Mouse (Mus musculus) liver, embryonic 12.5 days (tissue): ENCODE data around the gene Krt35. TPM values are rescaled to one million over a fixed set of nuclear protein-coding genes. Genes with fewer than 3 reads are reported as not detected.

Experiments used
- ATAC-seq: fragments of 200-750 bp; cut with Nextera tagmentation; 2 replicates; pipeline ENCODE4 v1.8.0; 2017; ENCODE audit warnings: moderate number of reproducible peaks, mild to moderate bottlenecking, moderate library complexity
- H3K27ac ChIP-seq: fragments of 300-500 bp; sonication (generic); 2 replicates; pipeline ENCODE4 v1.5.1; 2016; ENCODE audit warnings: mild to moderate bottlenecking
- H3K27me3 ChIP-seq: fragments of 300-500 bp; sonication (generic); replicated peaks from 2 replicates; pipeline ENCODE4 v1.6.1; 2016; ENCODE audit warnings: mild to moderate bottlenecking, moderate library complexity
- H3K36me3 ChIP-seq: fragments of 300-500 bp; sonication (generic); 2 replicates; pipeline ENCODE4 v1.6.1; 2016; ENCODE audit warnings: mild to moderate bottlenecking, moderate library complexity
- H3K4me1 ChIP-seq: fragments of 300-500 bp; sonication (generic); 2 replicates; pipeline ENCODE4 v1.6.1; 2016
- H3K4me2 ChIP-seq: fragments of 300-500 bp; sonication (generic); 2 replicates; pipeline ENCODE4 v1.6.1; 2016; ENCODE audit warnings: mild to moderate bottlenecking, moderate library complexity
- H3K4me3 ChIP-seq: fragments of 300-500 bp; sonication (generic); 2 replicates; pipeline ENCODE4 v1.5.1; 2016; ENCODE audit warnings: mild to moderate bottlenecking, moderate library complexity
- H3K9ac ChIP-seq: fragments of 300-500 bp; sonication (generic); 2 replicates; pipeline ENCODE4 v1.6.1; 2016; ENCODE audit warnings: mild to moderate bottlenecking, moderate library complexity
- H3K9me3 ChIP-seq: fragments of 300-500 bp; sonication (generic); replicated peaks from 2 replicates; pipeline ENCODE4 v1.6.1; 2016; ENCODE audit warnings: mild to moderate bottlenecking, moderate library complexity
- WGBS: fragments of 180-500 bp; shearing (Covaris S2); methylation state at CpG from one replicate; pipeline ENCODE4 v1.1.7; 2016; ENCODE audit not compliant: insufficient replicate concordance; 5-methylcytosine and 5-hydroxymethylcytosine counted together
- polyA plus RNA-seq: library from polyadenylated mRNA; unstranded; fragments of >200 nt; fragmentation: Nextera tagmentation; extraction: Ambion mirVana; gene quantifications from 2 replicates; pipeline ENCODE4 v1.2.1, GENCODE M21; 2016

The Krt35 gene
- polyA plus RNA-seq, 1 experiment from 2014 or later: not detected

- ATAC-seq: no peak
- Histone ChIP-seq H3K27me3 (no peaks in the 10 kb centered on the region), H3K4me2 (no peak overlapping the region), H3K9ac (no peak overlapping the region), H3K4me3 (no peak overlapping the region), H3K4me1 (no peaks in the 10 kb centered on the region), H3K27ac (no peak overlapping the region), H3K36me3 (no peaks in the 10 kb centered on the region), H3K9me3 (no peaks in the 10 kb centered on the region)
- 65% methylated on average over 11 of the region's 11 CpGs for WGBS
Measured at GRCm38 (mm10) chr11:100112935-100113741, 17.1 kb upstream of the Krt35 start.

GRCm38 (mm10) chr11:100105576-100106122, 9.6 kb upstream of the Krt35 start, which contains the start of gene Krt36:
Gene Krt36 (minus strand): TSS chr11:100105626.
- Histone ChIP-seq H3K4me3 (no peak within 1 kb of the TSS), H3K36me3 (no peaks in the 10 kb centered on the region), H3K4me1 (no peaks in the 10 kb centered on the region), H3K27ac (no peak within 1 kb of the TSS), H3K4me2 (no peak within 1 kb of the TSS), H3K9ac (no peak within 1 kb of the TSS), H3K9me3 (no peaks in the 10 kb centered on the region), H3K27me3 (no peaks in the 10 kb centered on the region)
- 64% methylated on average over 6 of the region's 6 CpGs for WGBS
- ATAC-seq: no peak

DNA sequence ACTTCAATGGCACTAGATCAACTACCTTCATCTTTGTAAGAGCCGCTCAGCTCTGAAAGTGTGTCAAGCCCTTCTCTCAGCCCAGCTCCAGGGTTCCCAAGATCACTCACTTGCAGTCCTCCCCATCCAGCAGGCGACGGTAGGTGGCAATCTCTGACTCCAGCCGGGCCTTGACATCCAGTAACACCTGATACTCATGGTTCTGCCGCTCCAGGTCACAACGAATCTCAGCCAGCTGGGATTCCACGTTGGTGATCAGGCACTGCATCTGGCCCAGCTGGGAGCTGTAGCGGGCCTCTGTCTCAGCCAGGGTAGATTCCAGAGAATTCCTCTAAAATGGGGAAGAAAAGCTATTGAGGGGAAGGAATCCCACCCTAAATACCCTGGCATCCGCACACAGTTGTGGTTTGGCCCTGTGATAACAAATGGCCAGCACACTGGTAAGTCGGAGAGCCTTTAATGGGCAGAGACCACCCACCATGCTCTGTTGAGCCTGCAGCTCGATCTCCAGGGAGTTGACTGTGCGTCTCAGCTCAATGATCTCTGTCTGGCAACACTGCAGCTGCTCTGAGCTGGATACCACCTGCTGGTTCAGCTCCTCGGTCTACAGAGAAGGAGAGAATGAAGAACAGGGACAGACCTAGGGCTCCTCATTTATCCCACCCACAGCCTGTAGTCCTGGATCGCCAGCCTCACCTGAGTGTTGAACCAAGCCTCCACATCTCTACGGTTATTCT, 6.8 kb upstream of the Krt35 start:
- 56% methylated on average over 15 of the region's 15 CpGs for WGBS
- no peak overlapping the region for H3K9ac ChIP-seq
- no peaks in the 10 kb centered on the region for H3K36me3 ChIP-seq
- H3K4me2 ChIP-seq: no peak overlapping the region
- no peak overlapping the region for H3K4me3 ChIP-seq
- H3K9me3 ChIP-seq: no peaks in the 10 kb centered on the region
- no peaks in the 10 kb centered on the region for H3K27me3 ChIP-seq
- H3K27ac ChIP-seq: no peak overlapping the region
- no peak for ATAC-seq
- H3K4me1 ChIP-seq: no peaks in the 10 kb centered on the region

- no peaks in the 10 kb centered on the region for H3K4me1 ChIP-seq
Measured at GRCm38 (mm10) chr11:100100391-100100790, 4.3 kb upstream of the Krt35 start.

GRCm38 (mm10) chr11:100097819-100098218, 1.8 kb upstream of the Krt35 start:
- WGBS: 63% methylated on average over 9 of the region's 9 CpGs

More at GRCm38 (mm10) chr11:100100391-100100790, 4.3 kb upstream of the Krt35 start:
- no peak for ATAC-seq
- WGBS: 67% methylated on average over 4 of the region's 4 CpGs
- Histone ChIP-seq H3K9me3 (no peaks in the 10 kb centered on the region), H3K27ac (no peak overlapping the region), H3K4me3 (no peak overlapping the region), H3K4me2 (no peak overlapping the region), H3K27me3 (no peaks in the 10 kb centered on the region), H3K9ac (no peak overlapping the region), H3K36me3 (no peaks in the 10 kb centered on the region)

DNA sequence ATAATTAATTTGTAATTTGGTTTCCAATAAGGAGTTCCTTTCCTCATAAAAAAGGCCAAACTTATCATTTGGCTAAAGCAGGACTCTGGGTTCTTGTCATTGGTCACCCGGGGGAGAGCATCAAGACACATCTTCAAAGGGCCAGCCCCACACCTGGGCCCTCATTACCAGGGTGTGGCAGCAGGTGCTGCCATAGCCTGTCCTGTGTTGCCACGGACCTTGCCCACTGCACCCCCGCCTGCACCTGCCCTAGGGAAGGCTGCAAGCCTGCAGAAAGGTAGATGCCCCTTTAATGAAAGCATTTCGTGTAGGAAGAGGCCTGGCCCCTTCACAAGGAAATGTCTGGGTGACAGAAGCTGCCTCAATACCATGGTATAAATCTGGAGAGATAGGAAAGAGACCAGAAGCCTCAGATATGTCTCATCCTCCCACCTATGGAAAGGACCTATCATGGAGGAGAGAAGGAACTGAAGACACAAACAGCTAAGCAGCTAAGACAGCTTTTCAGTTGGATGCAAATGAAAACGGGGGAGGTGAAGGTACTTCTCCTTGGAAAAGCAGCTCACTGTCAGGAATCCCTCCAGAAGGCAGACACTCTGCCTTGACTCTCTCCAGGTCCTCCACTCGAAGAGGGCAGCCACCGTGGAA, 7.5 kb downstream of the Krt35 start:
- H3K4me2 ChIP-seq: no peak overlapping the region
- no peak overlapping the region for H3K27ac ChIP-seq
- 45% methylated on average over 7 of the region's 7 CpGs for WGBS
- H3K9me3 ChIP-seq: no peaks in the 10 kb centered on the region
- no peak overlapping the region for H3K4me3 ChIP-seq
- H3K27me3 ChIP-seq: no peaks in the 10 kb centered on the region
- no peaks in the 10 kb centered on the region for H3K36me3 ChIP-seq
- no peak for ATAC-seq
- no peaks in the 10 kb centered on the region for H3K4me1 ChIP-seq
- H3K9ac ChIP-seq: no peak overlapping the region

More at GRCm38 (mm10) chr11:100097819-100098218, 1.8 kb upstream of the Krt35 start:
- Histone ChIP-seq H3K4me3 (no peak overlapping the region), H3K27me3 (no peaks in the 10 kb centered on the region), H3K4me2 (no peak overlapping the region), H3K36me3 (no peaks in the 10 kb centered on the region), H3K4me1 (no peaks in the 10 kb centered on the region), H3K9ac (no peak overlapping the region), H3K9me3 (no peaks in the 10 kb centered on the region), H3K27ac (no peak overlapping the region)
- ATAC-seq: no peak

GRCm38 (mm10) chr11:100087861-100088260, 8.2 kb downstream of the Krt35 start, which contains the start of gene Krt32:
Gene Krt32 (minus strand): TSS chr11:100088226.
- H3K36me3 ChIP-seq: no peaks in the 10 kb centered on the region
- H3K27me3 ChIP-seq: no peaks in the 10 kb centered on the region
- ATAC-seq: no peak
- H3K9ac ChIP-seq: no peak within 1 kb of the TSS
- no peaks in the 10 kb centered on the region for H3K9me3 ChIP-seq
- no peaks in the 10 kb centered on the region for H3K4me1 ChIP-seq
- H3K4me2 ChIP-seq: no peak within 1 kb of the TSS
- WGBS: 76% methylated on average over 10 of the region's 10 CpGs
- no peak within 1 kb of the TSS for H3K4me3 ChIP-seq
- H3K27ac ChIP-seq: no peak within 1 kb of the TSS

DNA sequence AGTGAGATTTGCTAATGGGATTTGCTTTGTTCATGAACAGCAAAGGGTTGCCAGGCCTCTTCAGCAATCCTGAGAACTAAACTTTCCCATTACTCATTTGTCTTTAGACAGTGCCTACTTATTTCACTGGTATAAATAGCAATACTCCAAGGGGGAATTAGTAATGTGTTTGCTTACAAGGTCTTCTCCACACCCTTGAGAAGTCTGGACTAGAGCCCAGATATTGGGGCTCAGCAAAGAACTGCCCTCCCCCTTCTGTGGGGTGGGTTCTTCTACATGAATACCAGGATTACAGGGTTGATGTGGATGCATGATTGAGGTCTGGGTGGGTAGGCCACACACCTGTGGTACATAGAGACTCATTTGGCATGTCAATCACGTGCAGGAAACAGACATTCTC, 22.2 kb downstream of the Krt35 start:
- H3K36me3 ChIP-seq: no peaks in the 10 kb centered on the region
- H3K27ac ChIP-seq: no peak overlapping the region
- 28% methylated on average over 1 of the region's 1 CpGs for WGBS
- H3K4me3 ChIP-seq: no peak overlapping the region
- no peak overlapping the region for H3K4me2 ChIP-seq
- H3K4me1 ChIP-seq: no peaks in the 10 kb centered on the region
- H3K9ac ChIP-seq: no peak overlapping the region
- H3K27me3 ChIP-seq: no peaks in the 10 kb centered on the region
- no peaks in the 10 kb centered on the region for H3K9me3 ChIP-seq
- ATAC-seq: no peak

- Histone ChIP-seq H3K9ac (no peak overlapping the region), H3K27ac (no peak overlapping the region), H3K9me3 (no peaks in the 10 kb centered on the region), H3K4me3 (no peak overlapping the region), H3K36me3 (no peaks in the 10 kb centered on the region), H3K4me2 (no peak overlapping the region), H3K27me3 (no peaks in the 10 kb centered on the region), H3K4me1 (no peaks in the 10 kb centered on the region)
- no peak for ATAC-seq
- WGBS: 75% methylated on average over 17 of the region's 17 CpGs
Measured at GRCm38 (mm10) chr11:100067293-100068036, 28.6 kb downstream of the Krt35 start.

GRCm38 (mm10) chr11:100066236-100067010, 29.6 kb downstream of the Krt35 start:
- WGBS: 69% methylated on average over 12 of the region's 12 CpGs
- no peaks in the 10 kb centered on the region for H3K27me3 ChIP-seq
- no peaks in the 10 kb centered on the region for H3K9me3 ChIP-seq
- no peak overlapping the region for H3K4me3 ChIP-seq
- H3K9ac ChIP-seq: no peak overlapping the region
- H3K27ac ChIP-seq: no peak overlapping the region
- no peak overlapping the region for H3K4me2 ChIP-seq
- H3K4me1 ChIP-seq: no peaks in the 10 kb centered on the region
- no peak for ATAC-seq
- H3K36me3 ChIP-seq: no peaks in the 10 kb centered on the region

DNA sequence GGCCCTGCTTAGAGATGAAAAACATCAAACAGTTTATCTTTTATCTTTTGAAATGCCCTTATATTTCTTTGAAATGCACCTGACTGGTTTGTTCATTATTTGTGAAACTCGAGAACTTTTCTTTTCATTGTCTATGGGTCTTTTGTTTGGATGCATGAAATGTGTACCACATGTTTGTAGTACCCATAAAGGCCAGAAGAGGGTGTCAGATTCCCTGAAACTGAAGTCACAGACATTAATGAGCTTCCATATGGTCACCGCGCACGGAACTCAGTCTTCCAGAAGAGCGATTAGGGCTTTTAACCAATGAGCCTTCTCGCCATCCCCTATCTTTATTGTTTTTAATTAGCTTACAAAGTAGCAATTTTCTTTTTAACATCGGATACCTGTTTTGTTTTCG, 37.2 kb downstream of the Krt35 start:
- WGBS: 67% methylated on average over 8 of the region's 8 CpGs

More for the DNA sequence above, 37.2 kb downstream of the Krt35 start:
- no peaks in the 10 kb centered on the region for H3K27me3 ChIP-seq
- H3K4me2 ChIP-seq: no peak overlapping the region
- no peak for ATAC-seq
- no peak overlapping the region for H3K4me3 ChIP-seq
- no peak overlapping the region for H3K9ac ChIP-seq
- H3K4me1 ChIP-seq: no peaks in the 10 kb centered on the region
- no peaks in the 10 kb centered on the region for H3K36me3 ChIP-seq
- no peaks in the 10 kb centered on the region for H3K9me3 ChIP-seq
- no peak overlapping the region for H3K27ac ChIP-seq
